Mouse (Mus musculus): Measurements from ENCODE around the gene Vps51.
A peak's percentile ranks its signal among the peaks of the same experiment; 100 is the strongest.
"Not testable (repeated sequence)": the region's sequence is repeated elsewhere in the genome, so short reads cannot be mapped to it uniquely, and the experiment has no call there.

Gene Vps51

DNA sequence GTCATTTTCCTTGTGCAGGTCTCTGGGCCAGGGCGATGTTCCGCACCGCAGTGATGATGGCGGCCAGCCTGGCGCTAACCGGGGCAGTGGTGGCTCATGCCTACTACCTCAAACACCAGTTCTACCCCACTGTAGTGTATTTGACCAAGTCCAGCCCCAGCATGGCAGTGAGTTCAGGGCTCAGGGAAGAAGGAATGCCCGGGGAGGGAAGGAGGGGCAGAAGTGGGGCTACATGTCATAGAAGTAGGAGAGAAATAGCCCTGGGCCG lies 29.2 kb downstream of the Vps51 start:
- DNase-seq (ENCODE audit: low spot score in 2 of 2) = no peak

DNA sequence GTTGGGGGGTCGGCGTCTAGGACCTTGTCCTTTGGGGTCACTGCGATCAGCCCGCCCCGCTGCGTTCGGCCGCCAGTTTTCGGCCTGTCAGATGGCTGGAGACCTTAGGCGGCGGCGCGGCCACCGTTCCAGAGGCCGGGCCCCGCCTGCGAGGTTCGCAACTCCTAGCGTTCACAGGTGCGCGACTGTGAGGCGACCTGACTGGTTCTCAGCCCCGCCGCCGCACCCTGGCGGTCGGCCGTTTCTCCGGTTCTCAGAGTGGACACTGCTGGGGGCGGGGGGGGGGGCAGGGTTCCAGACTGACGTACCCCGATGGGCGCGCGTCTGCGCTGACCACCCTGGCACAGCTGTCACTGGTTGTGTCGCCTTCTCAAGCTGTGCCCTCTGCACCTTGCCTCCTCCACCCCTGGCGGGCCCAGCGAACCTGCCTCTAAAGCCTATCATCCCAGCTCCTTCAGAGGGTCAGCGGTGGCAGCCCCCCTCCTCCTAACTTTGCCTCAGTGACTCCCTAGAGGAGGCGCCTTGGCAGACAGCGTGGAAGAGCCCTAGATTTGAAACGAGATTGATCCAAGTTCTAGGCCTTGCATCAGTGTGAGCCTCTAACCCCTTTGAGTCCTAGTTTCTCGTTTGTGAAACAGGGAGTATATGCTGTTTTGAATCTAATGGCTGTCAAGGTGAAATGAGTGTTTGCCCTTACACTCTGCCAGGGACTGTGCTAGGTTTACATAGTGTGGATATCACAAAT lies 29.7 kb downstream of the Vps51 start:
- DNase-seq (ENCODE audit: low spot score in 2 of 2) = no peak

DNA sequence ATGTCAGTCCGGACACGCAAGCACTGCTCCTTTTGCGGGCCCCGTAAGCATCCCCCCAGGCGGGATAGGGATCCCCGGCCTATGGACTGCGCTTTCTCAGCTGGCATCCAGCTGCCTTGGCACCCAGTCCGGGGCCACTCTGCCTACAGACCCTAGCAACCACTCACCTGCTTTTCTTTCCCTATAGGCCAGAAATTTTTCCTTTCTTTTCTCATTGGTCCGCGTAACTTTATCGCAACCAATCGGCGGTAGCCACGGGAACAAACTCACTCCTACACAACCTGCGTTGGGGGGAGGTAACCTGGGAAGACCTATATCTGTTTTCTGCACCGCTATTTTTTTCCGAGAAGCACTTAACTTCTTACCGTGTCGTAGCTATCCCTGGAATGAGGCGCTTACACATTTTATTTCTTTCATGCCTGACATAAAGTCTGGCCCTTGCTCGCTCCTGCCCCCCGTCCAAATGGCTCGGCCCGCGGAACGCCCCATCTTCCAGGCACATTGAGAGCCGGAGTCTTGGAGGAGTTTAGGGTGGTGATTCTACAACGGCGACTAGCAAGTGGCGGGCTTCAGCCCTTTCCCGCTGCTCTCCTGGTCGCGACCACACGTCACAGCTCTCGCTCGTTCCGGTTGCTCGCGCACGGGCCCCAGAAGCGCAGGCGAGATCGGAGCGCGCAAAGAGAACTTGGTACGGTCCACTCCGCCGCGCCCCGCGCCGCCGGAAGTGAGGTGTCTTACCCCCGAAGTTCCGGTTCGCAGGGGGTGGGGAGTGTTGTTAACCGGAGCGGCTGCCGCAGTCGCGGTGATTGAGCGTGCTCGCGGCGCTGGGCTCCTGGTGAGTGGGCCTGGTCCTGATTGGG lies 30.5 kb downstream of the Vps51 start, which contains the start of gene Syvn1:
Gene Syvn1, plus strand, starts transcription at position 283 of the 860 bp plus-strand sequence.
- peak; percentile 79 to 80 for DNase-seq (ENCODE audit: low spot score in 2 of 2)

DNA sequence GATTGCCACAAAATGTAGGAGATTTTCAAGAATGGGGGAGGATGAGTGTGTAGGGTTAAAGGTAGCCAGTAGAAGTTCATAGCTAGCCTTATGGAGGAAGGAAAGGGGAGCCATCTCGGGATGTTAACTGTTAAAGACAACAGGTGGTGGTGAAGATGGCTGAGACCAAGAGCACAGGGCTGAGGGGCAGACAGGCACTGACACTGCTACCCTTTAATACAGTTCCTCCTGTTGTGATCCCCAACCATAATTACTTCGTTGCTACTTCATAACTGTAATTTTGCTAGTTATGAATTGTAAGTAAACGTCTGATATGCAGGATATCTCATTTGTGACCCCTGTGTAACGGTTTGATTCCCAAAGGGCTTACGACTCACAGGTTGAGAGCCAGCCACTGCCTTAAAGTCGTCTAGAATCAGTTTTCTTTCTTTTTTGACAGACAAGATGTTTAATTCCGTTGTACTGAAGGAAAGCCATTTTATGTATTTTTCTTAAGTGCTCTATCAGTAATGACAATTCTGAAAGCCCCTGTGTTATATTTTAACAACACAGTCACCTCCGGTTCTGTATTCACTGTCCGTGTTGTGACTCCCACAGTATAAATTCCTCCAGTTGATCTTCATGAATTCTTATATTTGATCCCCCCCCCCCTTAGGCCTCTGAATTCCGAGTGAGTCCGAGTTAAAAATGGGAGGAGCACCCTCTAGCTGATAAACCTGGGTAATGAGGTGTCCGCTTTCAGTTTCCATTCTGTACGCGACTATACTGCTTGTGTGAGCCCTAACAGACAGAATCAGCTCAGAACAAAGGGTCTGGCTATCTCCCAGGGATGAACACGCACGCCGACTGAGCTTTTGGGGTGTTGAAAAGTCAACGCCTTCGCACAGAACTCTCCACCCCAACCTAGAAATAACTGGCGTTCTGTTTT lies 31.4 kb downstream of the Vps51 start:
- DNase-seq (ENCODE audit: low spot score in 2 of 2) = no peak

DNA sequence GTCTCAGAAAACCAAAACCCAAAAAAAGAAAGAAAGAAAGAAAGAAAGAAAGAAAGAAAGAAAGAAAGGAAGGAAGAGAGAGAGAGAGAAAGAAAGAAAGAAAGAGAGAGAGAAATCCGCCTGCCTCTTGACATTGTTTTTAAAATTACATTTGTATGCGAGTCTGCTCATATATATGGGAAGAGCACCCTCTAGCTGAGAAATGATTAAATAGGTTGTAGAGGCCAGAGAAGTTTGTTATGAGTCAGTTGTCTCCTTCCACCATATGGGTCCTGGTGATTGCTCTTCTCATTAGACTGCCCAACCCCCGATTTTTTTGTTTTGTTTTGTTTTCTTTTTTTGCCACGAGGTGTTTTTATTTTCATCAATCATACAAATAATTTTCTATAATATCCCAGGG lies 32.9 kb downstream of the Vps51 start:
- DNase-seq (ENCODE audit: low spot score in 2 of 2) = not testable (repeated sequence)

DNA sequence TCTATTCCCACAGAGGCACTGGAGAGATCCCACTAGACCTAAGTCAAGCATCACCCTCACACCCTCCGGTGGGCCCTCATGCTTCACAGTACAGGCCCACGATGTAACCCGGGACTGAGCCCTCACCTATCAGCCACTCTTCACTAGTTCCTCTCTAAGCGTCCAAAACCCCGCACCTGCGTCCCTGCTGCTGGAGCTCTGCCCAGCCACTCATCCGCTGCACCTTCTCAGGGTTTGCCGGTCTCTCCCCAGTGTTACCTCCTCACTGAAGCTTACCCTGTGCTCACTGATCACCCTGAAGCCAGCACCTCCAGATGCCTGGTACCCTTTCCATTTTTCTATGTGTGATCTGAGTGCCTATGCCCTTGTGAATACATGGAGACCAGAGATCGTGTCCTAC lies 34.7 kb downstream of the Vps51 start:
- DNase-seq (ENCODE audit: low spot score in 2 of 2) = no peak

DNA sequence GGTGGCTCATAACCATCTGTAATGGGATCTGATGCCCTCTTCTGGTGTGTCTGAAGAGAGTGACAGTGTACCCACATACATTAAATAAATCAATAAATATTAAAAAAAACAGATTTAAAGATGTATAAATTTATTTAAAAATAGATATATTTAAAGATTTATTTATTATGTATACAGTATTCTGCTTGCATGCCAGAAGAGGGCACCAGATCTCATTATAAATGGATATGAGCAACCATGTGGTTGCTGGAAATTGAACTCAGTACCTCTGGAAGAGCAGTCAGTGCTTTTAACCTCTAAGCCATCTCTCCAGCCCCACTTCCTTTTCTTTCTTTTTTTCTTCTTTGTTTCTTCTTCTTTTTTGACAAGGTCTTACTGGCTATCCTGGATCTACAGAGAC lies 37.0 kb downstream of the Vps51 start:
- no peak for DNase-seq (ENCODE audit: low spot score in 2 of 2)

DNA sequence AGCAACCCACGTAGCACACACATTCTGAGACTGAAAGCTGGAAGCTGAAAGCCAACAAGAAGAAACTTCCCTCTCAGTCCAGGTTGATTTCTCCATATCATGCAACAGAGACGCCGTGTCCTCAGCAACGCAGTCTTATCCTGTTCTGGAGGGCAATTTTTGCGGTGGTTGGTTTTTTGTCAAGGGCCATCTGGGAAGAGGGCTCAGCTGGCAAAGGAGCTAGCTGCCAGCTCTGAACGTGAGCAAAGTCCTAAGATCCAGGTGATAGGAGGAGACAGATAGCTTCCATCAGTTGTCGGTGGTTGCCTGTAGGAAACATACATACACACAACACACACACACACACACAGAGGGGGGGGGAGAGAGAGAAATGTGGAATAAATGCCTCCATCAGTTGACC lies 38.7 kb downstream of the Vps51 start:
- DNase-seq (ENCODE audit: low spot score in 2 of 2) = no peak

DNA sequence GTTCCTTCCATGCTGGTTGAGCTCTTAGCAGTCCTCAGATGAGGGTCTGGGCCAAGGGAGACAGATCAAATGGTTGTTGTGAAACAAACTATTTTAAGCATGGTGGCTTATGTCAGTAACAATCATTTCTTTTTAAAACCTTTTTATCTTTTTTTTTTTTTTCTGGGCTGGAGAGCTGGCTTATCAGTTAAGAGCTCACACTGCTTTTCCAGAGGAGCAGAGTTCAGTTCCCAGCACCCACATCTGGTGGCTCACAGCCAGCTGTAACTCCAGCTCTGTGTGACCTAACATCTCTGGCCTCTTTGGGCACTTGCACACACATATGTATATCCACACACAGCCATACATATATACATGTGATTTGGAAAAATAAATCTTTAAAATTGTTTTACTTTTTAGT lies 39.3 kb downstream of the Vps51 start:
- no peak for DNase-seq (ENCODE audit: low spot score in 2 of 2)

DNA sequence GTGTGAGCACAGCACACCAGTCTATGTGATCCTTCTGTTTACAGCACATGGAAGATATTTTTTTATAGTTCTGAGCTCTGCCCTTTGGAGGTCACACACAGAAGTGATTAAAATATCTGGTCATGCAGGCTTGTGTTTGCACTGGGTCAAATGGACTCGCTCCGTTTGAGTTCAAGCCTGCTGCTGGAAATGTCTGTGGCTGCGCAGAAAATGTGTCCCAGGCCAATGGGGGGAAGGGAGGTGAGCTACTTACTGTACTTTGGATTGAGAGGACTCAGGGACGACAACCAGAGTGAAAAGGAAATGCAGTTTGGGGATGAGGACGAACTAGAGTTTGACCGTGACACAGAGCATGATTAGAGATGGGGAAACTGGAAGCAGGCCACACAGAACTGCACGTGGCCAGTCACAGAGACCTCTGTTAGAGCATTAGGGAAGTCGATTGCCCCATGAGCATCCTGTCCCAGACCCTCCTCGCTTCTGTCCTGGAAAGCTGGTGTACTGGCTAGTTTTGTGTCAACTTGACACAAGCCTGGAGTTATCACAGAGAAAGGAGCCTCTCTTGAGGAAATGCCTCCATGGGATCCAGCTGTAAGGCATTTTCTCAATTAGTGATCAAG lies 41.0 kb downstream of the Vps51 start:
- no peak for DNase-seq (ENCODE audit: low spot score in 2 of 2)

DNA sequence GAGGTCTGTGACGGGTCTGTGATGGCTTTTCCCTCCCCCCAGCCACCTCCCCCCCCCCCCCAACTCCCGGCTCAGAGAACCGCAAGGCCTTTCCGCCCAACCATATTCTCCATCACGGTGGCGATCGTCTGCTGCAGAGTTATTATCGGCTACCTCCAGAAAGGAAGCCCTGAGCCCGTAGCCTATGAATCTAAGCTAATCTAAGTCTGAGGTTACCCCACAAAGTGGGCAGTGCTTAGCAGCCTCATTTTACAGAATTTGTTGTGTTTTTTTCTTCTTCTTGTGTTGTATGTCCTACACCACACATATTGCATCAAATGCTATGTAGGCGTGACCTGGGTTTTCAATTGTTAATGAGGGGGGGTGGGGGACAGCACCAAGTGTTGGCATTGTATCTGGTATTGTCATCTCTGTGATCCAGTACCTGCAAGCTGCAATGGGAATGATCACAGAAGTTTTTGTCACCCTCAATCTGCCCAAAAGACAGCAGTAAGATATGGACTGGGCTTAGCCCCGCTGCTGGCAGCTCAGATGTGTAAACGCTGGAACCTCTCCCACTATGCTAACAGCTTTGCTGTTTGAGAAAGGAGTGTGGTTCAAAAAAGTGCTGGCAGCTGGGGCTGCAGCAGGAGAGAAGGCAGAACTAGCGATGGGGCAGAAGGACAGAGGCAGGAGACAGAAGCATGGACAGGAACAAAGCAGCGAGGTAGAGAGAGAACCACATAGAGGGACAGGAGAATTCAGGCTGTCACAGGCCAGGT lies 46.3 kb downstream of the Vps51 start:
- DNase-seq (ENCODE audit: low spot score in 2 of 2) = no peak

DNA sequence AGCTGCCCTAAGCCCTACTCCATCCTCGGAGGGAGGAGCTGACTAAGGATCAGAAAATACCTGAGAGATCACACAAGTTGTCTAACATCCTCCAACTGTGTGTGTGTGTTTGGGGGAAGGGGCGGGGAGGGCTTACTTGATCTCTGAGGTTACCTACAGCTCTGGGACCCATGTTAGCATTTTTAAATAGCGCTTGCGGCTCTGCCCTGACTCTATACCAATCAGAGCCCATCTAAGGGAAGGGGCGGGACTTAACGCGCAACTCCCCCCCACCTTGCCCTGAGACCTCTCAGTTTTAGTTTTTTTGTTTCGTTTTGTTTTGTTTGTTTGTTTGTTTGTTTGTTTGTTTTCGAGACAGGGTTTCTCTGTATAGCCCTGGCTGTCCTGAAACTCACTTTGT lies 47.6 kb downstream of the Vps51 start:
- DNase-seq (ENCODE audit: low spot score in 2 of 2) = no peak

DNA sequence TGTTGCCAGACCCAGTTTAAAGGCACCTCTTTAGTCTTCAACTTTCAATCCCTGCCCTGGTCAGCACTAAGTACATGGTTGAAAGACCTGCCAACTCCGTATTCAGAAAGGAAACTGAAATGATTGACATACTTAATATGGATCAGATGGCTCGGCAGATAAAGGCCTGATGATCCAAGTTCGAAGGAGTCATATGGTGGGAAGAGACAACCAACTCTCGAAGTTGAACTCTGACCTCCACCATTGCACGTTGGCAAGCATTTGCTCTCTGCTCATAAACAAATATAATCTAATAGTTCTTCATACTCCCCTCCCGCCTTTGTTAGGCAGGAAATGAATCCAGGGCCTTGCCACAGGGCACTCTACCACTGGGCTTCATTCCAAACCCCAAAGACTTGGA lies 48.0 kb downstream of the Vps51 start:
- DNase-seq (ENCODE audit: low spot score in 2 of 2) = no peak

DNA sequence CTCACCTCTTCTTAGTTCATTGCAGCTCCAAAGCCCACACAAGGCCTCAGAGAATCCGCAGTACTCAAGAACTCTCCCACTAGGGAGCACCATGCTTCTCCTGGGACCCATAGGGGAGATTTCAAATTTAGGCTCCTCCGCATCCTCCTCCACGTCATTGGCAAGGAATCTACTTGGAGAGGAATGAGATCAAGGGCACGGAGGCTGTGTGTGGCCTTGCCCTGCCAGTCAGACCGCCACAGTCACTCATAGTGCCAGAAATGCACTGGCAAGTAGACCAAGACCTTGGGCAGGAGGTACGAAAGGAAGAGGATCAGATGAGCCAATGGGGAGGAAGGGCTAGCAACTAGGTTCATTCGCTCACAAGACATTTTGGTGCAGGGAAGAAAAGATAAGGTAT lies 53.1 kb downstream of the Vps51 start:
- DNase-seq (ENCODE audit: low spot score in 2 of 2) = no peak

DNA sequence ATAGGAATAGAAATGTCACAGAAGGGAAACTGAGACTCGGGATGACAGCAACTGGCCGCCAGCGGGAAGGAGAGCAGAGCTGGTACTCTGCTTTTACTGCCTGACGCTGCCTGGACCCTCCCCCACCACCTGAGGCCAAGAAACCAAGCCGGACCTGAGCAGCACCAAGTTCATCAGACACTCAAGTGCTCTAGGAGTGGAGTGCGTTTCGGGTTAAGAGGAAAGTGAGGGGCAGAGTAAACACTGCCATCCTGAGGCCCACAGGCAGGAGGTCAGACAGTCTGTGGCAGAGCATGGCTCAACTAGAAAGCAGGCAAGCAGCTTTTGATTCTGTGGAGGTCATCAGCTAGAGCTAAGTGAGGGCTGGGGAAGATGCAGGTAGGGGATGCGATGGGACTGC lies 54.0 kb downstream of the Vps51 start:
- no peak for DNase-seq (ENCODE audit: low spot score in 2 of 2)

DNA sequence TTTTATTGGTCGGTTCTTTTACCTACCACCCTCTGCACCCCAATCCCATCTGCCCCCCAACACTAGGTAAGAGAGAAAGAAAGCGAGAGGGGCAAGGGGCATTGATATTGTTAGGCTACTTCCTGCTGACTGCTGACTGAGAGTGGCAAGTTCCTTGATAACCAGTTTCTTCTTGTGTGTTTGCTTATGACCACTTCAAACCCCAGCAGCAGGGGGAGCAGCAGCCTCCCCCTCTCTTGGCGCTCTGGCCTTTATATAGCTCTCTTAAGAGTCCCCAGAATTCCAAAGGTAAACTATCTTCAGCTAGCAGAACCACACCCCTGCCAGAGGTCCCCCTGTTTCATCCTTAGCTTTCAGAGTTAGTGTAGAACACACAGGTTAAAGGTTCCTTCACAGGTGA lies 56.8 kb downstream of the Vps51 start:
- no peak for DNase-seq (ENCODE audit: low spot score in 2 of 2)

DNA sequence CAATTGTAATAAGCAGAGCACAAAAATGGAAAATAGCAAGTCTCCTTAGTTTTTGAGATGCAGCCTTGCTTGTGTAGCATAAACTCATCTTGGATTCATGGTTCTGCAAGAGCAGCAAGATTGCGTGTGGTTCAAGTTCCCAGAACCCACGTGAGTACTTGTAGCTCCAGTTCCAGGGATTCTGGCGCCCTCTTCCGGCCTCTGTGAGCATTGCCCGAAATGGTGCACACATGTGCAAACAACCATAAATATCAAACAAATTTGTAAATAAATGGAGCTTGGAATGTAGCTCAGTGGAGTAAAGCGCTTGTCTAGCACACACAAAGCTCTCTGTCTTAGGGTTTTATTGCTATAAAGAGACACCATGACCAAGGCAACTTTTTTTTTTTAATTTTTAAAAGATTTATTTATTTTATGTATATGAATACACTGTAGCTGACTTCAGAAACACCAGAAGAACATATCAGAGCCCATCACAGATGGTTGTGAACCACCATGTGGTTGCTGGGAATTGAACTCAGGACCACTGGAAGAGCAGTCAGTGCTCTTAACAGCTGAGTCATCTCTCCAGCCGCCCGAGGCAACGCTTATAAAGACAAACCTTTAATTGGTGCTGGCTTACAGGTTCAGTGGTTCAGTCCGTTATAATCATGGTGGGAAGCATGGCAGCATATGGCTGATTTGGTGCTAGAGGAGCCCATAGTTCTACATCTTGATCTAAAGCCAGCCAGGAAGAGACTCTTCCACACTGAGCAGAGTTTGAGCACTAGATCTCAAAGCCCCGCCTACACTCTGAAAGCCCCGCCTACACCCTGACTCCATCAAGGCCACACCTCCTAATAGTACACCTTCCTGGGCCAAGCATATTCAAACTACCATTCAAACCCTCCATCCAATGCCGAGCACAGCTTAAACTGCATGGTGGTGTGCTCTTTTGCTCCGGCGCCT lies 58.6 kb downstream of the Vps51 start:
- peak; percentile 76 to 80 for DNase-seq (ENCODE audit: low spot score in 2 of 2)

All from frontal cortex, postnatal 25 days (tissue).